Comparison of ENCODE assay signal across 10 mouse cellular contexts in the genomic region with DNA sequence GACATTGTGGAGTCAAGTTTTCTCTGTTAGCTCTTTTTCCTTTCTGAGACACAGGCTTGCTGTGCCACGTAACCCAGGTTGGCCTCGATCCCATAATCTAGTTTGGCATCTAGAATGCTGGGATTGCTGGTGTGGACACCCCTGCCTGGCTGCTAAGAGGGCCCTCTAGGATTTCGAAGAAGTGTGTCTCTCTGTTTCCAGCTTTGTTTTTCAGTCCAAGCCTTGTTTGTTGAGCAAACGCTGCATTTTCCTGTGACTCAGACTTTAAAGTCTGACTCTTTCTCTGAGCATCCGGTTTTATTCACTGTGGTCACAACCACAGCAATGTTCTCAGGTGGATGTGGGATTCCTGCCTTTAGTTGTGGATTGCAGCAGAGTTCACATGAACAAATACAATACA. TPM values are rescaled to one million over a fixed set of nuclear protein-coding genes. Genes with fewer than 3 reads are reported as not detected.
DNase-seq lines count a peak whose midpoint lies in the region; ATAC-seq and TF ChIP-seq lines count a peak whose summit lies in the region.
"Had no signal": no experiment of that assay in that cellular context is flagged by ENCODE, and none has a peak within 500 bp of the region (broad histone marks: within the 10 kb centered on the region; RNA-seq: fewer than 3 reads in every experiment).

No protein-coding gene starts in this region.

- TF ChIP-seq CTCF in liver, adult 2 months (IDR thresholded peaks at IDR 0.05; ENCODE audit: low read depth, low read length), result no peak

- H3K4me3 ChIP-seq in liver, adult 2 months (ENCODE audit: insufficient read depth, low read depth, low read length), result no peak overlapping the region
- H3K4me3 ChIP-seq in liver, embryonic 12.5 days, result no peak overlapping the region
- H3K4me3 ChIP-seq in midbrain, embryonic 11.5 days (ENCODE audit: low read depth, low read length), result no peak overlapping the region

- peak; percentile 53 for DNase-seq in liver, adult 2 months (ENCODE audit: extremely low read depth, low read depth, low spot score)
- DNase-seq in NIH3T3 (ENCODE audit: low read depth), result peak; percentile 85
- DNase-seq in skeletal muscle tissue, adult 2 months (ENCODE audit: low read depth, low spot score), result peak; percentile 16
- no peak for DNase-seq in midbrain, embryonic 11.5 days (ENCODE audit: low spot score, missing footprints)
- DNase-seq: heart, adult 18-20 months; midbrain, embryonic 14.5 days had no signal

- H3K36me3 ChIP-seq in liver, adult 2 months (ENCODE audit: control insufficient read depth, insufficient read depth, low read length), result peaks cover 46% of the 10 kb centered on the region
- peaks cover 97% of the 10 kb centered on the region for H3K36me3 ChIP-seq in liver, embryonic 12.5 days
- peaks cover 39% of the 10 kb centered on the region for H3K36me3 ChIP-seq in midbrain, embryonic 11.5 days (ENCODE audit: control insufficient read depth, insufficient read depth, low read length)

- no peak overlapping the region for H3K4me2 ChIP-seq in liver, embryonic 12.5 days
- no peak overlapping the region for H3K4me2 ChIP-seq in midbrain, embryonic 11.5 days

- no peaks in the 10 kb centered on the region for H3K27me3 ChIP-seq in liver, adult 2 months (ENCODE audit: control insufficient read depth, insufficient read depth, low read length)
- no peaks in the 10 kb centered on the region for H3K27me3 ChIP-seq in liver, embryonic 12.5 days (replicated peaks)
- H3K27me3 ChIP-seq in midbrain, embryonic 11.5 days (ENCODE audit: control insufficient read depth, insufficient read depth, low read length), result no peaks in the 10 kb centered on the region

- no peak for ATAC-seq in liver, embryonic 12.5 days
- ATAC-seq in granulocyte monocyte progenitor cell, adult 5-6 weeks (replicated peaks; ENCODE audit: poor library complexity, severe bottlenecking), result 0 out of 2 replicates have a peak, but pooled peaks have one; percentile 17
- ATAC-seq in megakaryocyte-erythroid progenitor cell, adult 5-6 weeks (replicated peaks; ENCODE audit: low FRiP score, low TSS enrichment, poor library complexity, severe bottlenecking), result no peak
- ATAC-seq in midbrain, embryonic 11.5 days (ENCODE audit: low FRiP score), result no peak
- ATAC-seq: hindbrain, postnatal 0 days had no signal

- H3K9me3 ChIP-seq in liver, embryonic 12.5 days (replicated peaks), result no peaks in the 10 kb centered on the region
- no peaks in the 10 kb centered on the region for H3K9me3 ChIP-seq in midbrain, embryonic 11.5 days (ENCODE audit: control insufficient read depth, low read length)

- no peak for TF ChIP-seq POLR2A in liver, adult 2 months (IDR thresholded peaks at IDR 0.05; ENCODE audit: extremely low read depth, insufficient read depth, low read length)

- peak overlapping the region; percentile 25; the same call in 1 of the 2 replicates for H3K27ac ChIP-seq in liver, adult 2 months (replicated peaks; ENCODE audit: insufficient read depth, low read depth, low read length)
- no peak overlapping the region for H3K27ac ChIP-seq in liver, embryonic 12.5 days
- H3K27ac ChIP-seq in midbrain, embryonic 11.5 days (ENCODE audit: low read depth, low read length), result no peak overlapping the region
- H3K27ac ChIP-seq: hindbrain, postnatal 0 days had no signal

- H3K9ac ChIP-seq in liver, adult 2 months (ENCODE audit: low read depth, low read length), result no peak overlapping the region
- no peak overlapping the region for H3K9ac ChIP-seq in liver, embryonic 12.5 days
- H3K9ac ChIP-seq in midbrain, embryonic 11.5 days (ENCODE audit: low read length), result no peak overlapping the region

- WGBS in liver, adult 2 months, result 25% methylated on average over 5 of the region's 5 CpGs
- 67% methylated on average over 5 of the region's 5 CpGs for WGBS in liver, embryonic 12.5 days (ENCODE audit: insufficient replicate concordance)
- 68% methylated on average over 5 of the region's 5 CpGs for WGBS in midbrain, embryonic 11.5 days

- H3K4me1 ChIP-seq in liver, adult 2 months (ENCODE audit: control insufficient read depth, insufficient read depth, low read length), result peaks cover 9% of the 10 kb centered on the region
- peaks cover 16% of the 10 kb centered on the region for H3K4me1 ChIP-seq in liver, embryonic 12.5 days
- H3K4me1 ChIP-seq in midbrain, embryonic 11.5 days (ENCODE audit: control insufficient read depth, insufficient read depth, low read length), result no peaks in the 10 kb centered on the region; the same call in 1 of the 2 replicates

- H3K79me2 ChIP-seq in liver, adult 2 months (ENCODE audit: control insufficient read depth, insufficient read depth, low read length), result no peaks in the 10 kb centered on the region; the same call in 1 of the 2 replicates

RNA-seq across cellular contexts. Expression of a gene that starts 23.0 kb away (rescaled TPM):
- total RNA-seq in liver, adult 2 months (2014; rRNA removed), result 2.9 and 5.2 TPM in 2 replicates
- 5.8 and 11.5 TPM in 2 replicates for polyA plus RNA-seq in liver, adult 2 months (2012; rRNA removed)
- 2.2 and 2.3 TPM in 2 replicates for polyA plus RNA-seq in liver, embryonic 12.5 days (2016; fragmentation: Nextera tagmentation; extraction: Ambion mirVana)
- 0.80 and 4.3 TPM in 2 replicates for total RNA-seq in granulocyte monocyte progenitor cell, adult 5-6 weeks (2014; fragmentation: Nextera tagmentation)
- 0.65 and 4.6 TPM in 2 replicates for total RNA-seq in granulocyte monocyte progenitor cell, adult 5-6 weeks (2017)
- 0.45 and 2.3 TPM in 2 replicates for total RNA-seq in megakaryocyte-erythroid progenitor cell, adult 5-6 weeks (2014; fragmentation: Nextera tagmentation)
- total RNA-seq in megakaryocyte-erythroid progenitor cell, adult 5-6 weeks (2017), result 0.57 TPM in 1 of 2 replicates, not detected in the other
- 4.6 and 4.9 TPM in 2 replicates for polyA plus RNA-seq in midbrain, embryonic 11.5 days (2014; fragmentation: Nextera tagmentation; extraction: Ambion mirVana)

RNA-seq across cellular contexts. Expression of a gene that starts 48.0 kb away (rescaled TPM):
- 19.6 and 24.7 TPM in 2 replicates for total RNA-seq in liver, adult 2 months (2014; rRNA removed)
- polyA plus RNA-seq in liver, adult 2 months (2012; rRNA removed), result 15.1 and 21.8 TPM in 2 replicates
- 50.5 and 56.7 TPM in 2 replicates for polyA plus RNA-seq in liver, embryonic 12.5 days (2016; fragmentation: Nextera tagmentation; extraction: Ambion mirVana)
- total RNA-seq in granulocyte monocyte progenitor cell, adult 5-6 weeks (2014; fragmentation: Nextera tagmentation), result 76.3 and 119 TPM in 2 replicates
- 132 and 151 TPM in 2 replicates for total RNA-seq in granulocyte monocyte progenitor cell, adult 5-6 weeks (2017)
- total RNA-seq in megakaryocyte-erythroid progenitor cell, adult 5-6 weeks (2014; fragmentation: Nextera tagmentation), result 172 and 208 TPM in 2 replicates
- total RNA-seq in megakaryocyte-erythroid progenitor cell, adult 5-6 weeks (2017), result 185 and 213 TPM in 2 replicates
- 72.5 and 77.2 TPM in 2 replicates for polyA plus RNA-seq in midbrain, embryonic 11.5 days (2014; fragmentation: Nextera tagmentation; extraction: Ambion mirVana)
